Mouse (Mus musculus): ENCODE results near the gene Haus7. TPM values are rescaled to one million over a fixed set of nuclear protein-coding genes. Genes with fewer than 3 reads are reported as not detected.
A peak's percentile ranks its signal among the peaks of the same experiment; 100 is the strongest.

Haus7 gene
- total and polyA plus RNA-seq, 2 experiments from 2014 or later = 25.3 to 60.8 TPM

DNA sequence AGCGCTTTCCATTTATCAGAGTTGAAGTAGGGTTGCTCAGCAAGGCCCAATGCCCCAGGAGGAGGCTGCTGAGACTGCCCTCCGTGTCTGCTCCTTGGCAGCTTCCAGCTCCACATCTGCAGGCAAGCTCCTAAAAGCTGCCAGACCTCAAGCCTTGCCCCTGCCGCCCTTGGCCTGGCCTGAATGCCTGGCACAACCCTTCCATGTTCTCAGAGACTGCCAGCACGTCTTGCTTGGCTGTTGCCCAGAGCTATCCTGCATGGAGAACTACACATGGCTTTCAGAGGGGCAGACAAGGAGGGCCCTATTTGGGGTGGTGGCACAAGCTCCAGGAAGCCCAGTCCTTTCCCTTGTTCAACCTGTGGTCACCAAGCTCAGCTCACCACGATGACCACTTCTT is 28.1 kb upstream of the Haus7 start:
- Histone ChIP-seq H3K4me3 (ENCODE audit: low read depth, low read length) (no peak overlapping the region), H3K36me3 (ENCODE audit: insufficient read depth) (no peaks in the 10 kb centered on the region), H3K4me2 (ENCODE audit: low read depth) (no peak overlapping the region), H3K9ac (no peak overlapping the region), H3K4me1 (ENCODE audit: insufficient read depth) (no peaks in the 10 kb centered on the region), H3K9me3 (ENCODE audit: low read length) (no peaks in the 10 kb centered on the region), H3K27me3 (ENCODE audit: insufficient read depth, low read length) (no peaks in the 10 kb centered on the region), H3K27ac (ENCODE audit: low read depth, low read length) (no peak overlapping the region)
- peak; percentile 38; the same call in 1 of the 2 replicates for ATAC-seq
- TF ChIP-seq CTCF (IDR thresholded peaks at IDR 0.05; ENCODE audit: low read depth) = no peak
- 63% methylated on average over 5 of the region's 5 CpGs for WGBS
- DNase-seq = no peak

GRCm38 (mm10) chrX:73484870-73485269 is 26.0 kb upstream of the Haus7 start:
- no peaks in the 10 kb centered on the region for H3K36me3 ChIP-seq (ENCODE audit: insufficient read depth)
- DNase-seq (no peak), ATAC-seq (no peak)
- H3K4me1 ChIP-seq (ENCODE audit: insufficient read depth) = no peaks in the 10 kb centered on the region
- no peak for TF ChIP-seq CTCF (IDR thresholded peaks at IDR 0.05; ENCODE audit: low read depth)
- WGBS = 91% methylated on average over 4 of the region's 4 CpGs
- H3K4me3 ChIP-seq (ENCODE audit: low read depth, low read length) = no peak overlapping the region
- no peaks in the 10 kb centered on the region for H3K27me3 ChIP-seq (ENCODE audit: insufficient read depth, low read length)
- H3K4me2 ChIP-seq (ENCODE audit: low read depth) = no peak overlapping the region
- no peak overlapping the region for H3K27ac ChIP-seq (ENCODE audit: low read depth, low read length)
- H3K9me3 ChIP-seq (ENCODE audit: low read length) = no peaks in the 10 kb centered on the region
- H3K9ac ChIP-seq = no peak overlapping the region

GRCm38 (mm10) chrX:73484076-73484475 is 25.2 kb upstream of the Haus7 start:
- no peaks in the 10 kb centered on the region for H3K9me3 ChIP-seq (ENCODE audit: low read length)
- no peak overlapping the region for H3K27ac ChIP-seq (ENCODE audit: low read depth, low read length)
- no peaks in the 10 kb centered on the region for H3K27me3 ChIP-seq (ENCODE audit: insufficient read depth, low read length)
- 67% methylated on average over 1 of the region's 1 CpGs for WGBS
- no peak overlapping the region for H3K9ac ChIP-seq
- no peak for DNase-seq
- H3K36me3 ChIP-seq (ENCODE audit: insufficient read depth) = no peaks in the 10 kb centered on the region
- no peak overlapping the region for H3K4me3 ChIP-seq (ENCODE audit: low read depth, low read length)
- ATAC-seq = no peak
- H3K4me2 ChIP-seq (ENCODE audit: low read depth) = 0 out of 2 replicates have a peak overlapping the region, but pooled peaks have one; percentile 15
- TF ChIP-seq CTCF (IDR thresholded peaks at IDR 0.05; ENCODE audit: low read depth) = no peak
- no peaks in the 10 kb centered on the region for H3K4me1 ChIP-seq (ENCODE audit: insufficient read depth)

- DNase-seq (no peak), ATAC-seq (no peak)
- Histone ChIP-seq H3K9me3 (ENCODE audit: low read length) (no peaks in the 10 kb centered on the region), H3K36me3 (ENCODE audit: insufficient read depth) (no peaks in the 10 kb centered on the region), H3K4me1 (ENCODE audit: insufficient read depth) (no peaks in the 10 kb centered on the region), H3K27ac (ENCODE audit: low read depth, low read length) (no peak within 1 kb of the TSS), H3K27me3 (ENCODE audit: insufficient read depth, low read length) (no peaks in the 10 kb centered on the region), H3K9ac (no peak within 1 kb of the TSS), H3K4me2 (ENCODE audit: low read depth) (0 out of 2 replicates have a peak within 1 kb of the TSS, but pooled peaks have one; percentile 15), H3K4me3 (ENCODE audit: low read depth, low read length) (no peak within 1 kb of the TSS)
- no peak for TF ChIP-seq CTCF (IDR thresholded peaks at IDR 0.05; ENCODE audit: low read depth)
- 26% methylated on average over 14 of the region's 14 CpGs for WGBS
These were observed 24.6 kb upstream of the Haus7 start, which contains the start of gene Bgn for GRCm38 (mm10) chrX:73483484-73483810. Gene Bgn, plus strand, starts transcription at chrX:73483602.

DNA sequence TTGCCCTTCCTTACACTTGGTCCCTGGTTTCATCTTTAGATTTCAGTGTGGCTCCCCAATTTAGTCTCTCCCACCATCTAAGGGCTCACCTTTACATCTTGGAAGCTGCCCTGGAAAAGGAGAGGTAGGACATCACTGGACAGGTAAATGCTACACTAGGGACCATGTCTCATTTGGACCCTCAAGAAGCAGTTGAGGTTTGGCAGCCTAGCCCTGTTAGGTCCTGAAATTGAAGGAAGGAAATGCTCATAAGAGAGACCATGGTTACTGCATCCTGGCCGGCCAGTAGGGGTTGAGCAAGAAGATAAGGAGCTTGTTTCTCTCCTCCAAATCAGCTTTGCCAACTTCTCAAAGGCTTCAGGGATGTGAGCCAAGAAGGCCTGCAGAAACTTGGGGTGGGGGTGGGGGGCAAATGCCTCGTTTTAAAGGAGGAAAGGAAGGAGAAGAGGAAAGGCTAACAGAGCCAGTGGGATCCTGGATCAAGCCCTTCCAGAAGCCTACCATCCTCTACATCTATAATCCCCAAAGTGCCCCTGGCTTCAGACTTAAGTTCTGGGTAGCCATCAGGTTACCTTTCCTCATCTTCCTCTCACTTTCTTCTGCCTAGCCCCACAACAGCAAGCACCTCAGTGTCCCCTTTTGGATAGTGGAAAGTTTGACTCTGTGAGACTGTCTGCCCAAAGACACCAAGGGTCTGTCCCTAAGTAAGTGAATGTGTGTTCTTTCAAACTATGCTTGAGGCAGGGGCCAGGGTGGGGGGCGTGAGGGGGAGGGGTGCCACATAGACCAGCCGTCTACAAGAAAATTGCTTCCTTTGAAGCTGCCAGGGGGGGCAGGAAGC is 24.0 kb upstream of the Haus7 start:
- ATAC-seq = no peak
- no peak overlapping the region for H3K4me2 ChIP-seq (ENCODE audit: low read depth)
- 38% methylated on average over 4 of the region's 4 CpGs for WGBS

GRCm38 (mm10) chrX:73480334-73480733 is 21.5 kb upstream of the Haus7 start:
- Histone ChIP-seq H3K4me3 (ENCODE audit: low read depth, low read length) (no peak overlapping the region), H3K9me3 (ENCODE audit: low read length) (no peaks in the 10 kb centered on the region), H3K4me2 (ENCODE audit: low read depth) (no peak overlapping the region), H3K27me3 (ENCODE audit: insufficient read depth, low read length) (no peaks in the 10 kb centered on the region), H3K36me3 (ENCODE audit: insufficient read depth) (no peaks in the 10 kb centered on the region), H3K9ac (no peak overlapping the region), H3K27ac (ENCODE audit: low read depth, low read length) (no peak overlapping the region), H3K4me1 (ENCODE audit: insufficient read depth) (no peaks in the 10 kb centered on the region)
- DNase-seq (no peak), ATAC-seq (no peak)
- 60% methylated on average over 2 of the region's 2 CpGs for WGBS
- no peak for TF ChIP-seq CTCF (IDR thresholded peaks at IDR 0.05; ENCODE audit: low read depth)

More for the DNA sequence above, 24.0 kb upstream of the Haus7 start:
- Histone ChIP-seq H3K36me3 (ENCODE audit: insufficient read depth) (no peaks in the 10 kb centered on the region), H3K4me3 (ENCODE audit: low read depth, low read length) (no peak overlapping the region), H3K27ac (ENCODE audit: low read depth, low read length) (no peak overlapping the region), H3K4me1 (ENCODE audit: insufficient read depth) (no peaks in the 10 kb centered on the region), H3K27me3 (ENCODE audit: insufficient read depth, low read length) (no peaks in the 10 kb centered on the region), H3K9ac (no peak overlapping the region), H3K9me3 (ENCODE audit: low read length) (no peaks in the 10 kb centered on the region)
- no peak for TF ChIP-seq CTCF (IDR thresholded peaks at IDR 0.05; ENCODE audit: low read depth)
- DNase-seq = no peak

DNA sequence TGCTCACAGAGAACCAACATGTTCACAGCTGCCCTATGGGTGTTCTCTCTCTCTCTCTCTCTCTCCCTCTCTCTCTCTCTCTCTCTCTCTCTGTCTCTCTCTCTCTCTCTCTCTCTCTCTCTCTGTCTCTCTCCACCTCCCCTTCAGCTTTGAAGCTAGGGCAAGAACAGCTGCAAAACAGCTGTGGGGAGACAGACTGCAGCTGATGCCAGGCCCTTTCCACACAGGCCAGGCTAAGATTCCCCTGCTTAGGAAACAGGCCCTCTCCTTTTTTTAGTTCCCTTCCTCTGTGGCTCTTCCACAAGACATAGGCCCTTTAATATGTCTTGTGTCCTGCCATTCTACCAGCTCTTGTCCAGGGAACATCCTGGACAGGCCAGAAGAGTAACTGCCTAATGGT is 20.8 kb upstream of the Haus7 start:
- H3K4me3 ChIP-seq (ENCODE audit: low read depth, low read length) = no peak overlapping the region
- no peak for TF ChIP-seq CTCF (IDR thresholded peaks at IDR 0.05; ENCODE audit: low read depth)
- no peak overlapping the region for H3K9ac ChIP-seq
- H3K27me3 ChIP-seq (ENCODE audit: insufficient read depth, low read length) = no peaks in the 10 kb centered on the region
- H3K9me3 ChIP-seq (ENCODE audit: low read length) = no peaks in the 10 kb centered on the region
- H3K27ac ChIP-seq (ENCODE audit: low read depth, low read length) = no peak overlapping the region
- no peak for DNase-seq
- H3K36me3 ChIP-seq (ENCODE audit: insufficient read depth) = no peaks in the 10 kb centered on the region
- H3K4me1 ChIP-seq (ENCODE audit: insufficient read depth) = no peaks in the 10 kb centered on the region
- no peak for ATAC-seq
- no peak overlapping the region for H3K4me2 ChIP-seq (ENCODE audit: low read depth)

All from forebrain, postnatal 0 days (tissue).